Mouse (Mus musculus) liver (tissue): ENCODE data around the gene B4galt2.

Experiments used
- DNase-seq: peaks from one replicate; pipeline ENCODE4 v3.0.0-alpha.2; 2020; ENCODE audit warnings: mixed read lengths

The B4galt2 gene

GRCm38 (mm10) chr4:117882701-117883691, at the start of gene B4galt2:
B4galt2 (minus strand) TSS chr4:117883487.
- DNase-seq: peak; percentile 50

GRCm38 (mm10) chr4:117929391-117929881, 46.1 kb upstream of the B4galt2 start, which contains the start of gene Artn:
Artn (minus strand) TSS chr4:117929763.
- DNase-seq: peak; percentile 70

- peak; percentile 90 for DNase-seq
These were observed 45.5 kb upstream of the B4galt2 start for GRCm38 (mm10) chr4:117928699-117929241.

GRCm38 (mm10) chr4:117928234-117928633, 44.9 kb upstream of the B4galt2 start:
- peak; percentile 68 for DNase-seq

- DNase-seq: peak; percentile 49
These were observed 43.5 kb upstream of the B4galt2 start for GRCm38 (mm10) chr4:117926545-117927482.

GRCm38 (mm10) chr4:117924916-117925315, 41.6 kb upstream of the B4galt2 start:
- no peak for DNase-seq

- DNase-seq: no peak
These were observed 40.2 kb upstream of the B4galt2 start for GRCm38 (mm10) chr4:117923450-117923849.

GRCm38 (mm10) chr4:117921358-117921757, 38.1 kb upstream of the B4galt2 start:
- DNase-seq: no peak

- DNase-seq: no peak
These were observed 35.5 kb upstream of the B4galt2 start for GRCm38 (mm10) chr4:117918762-117919161.

- DNase-seq: no peak
These were observed 35.0 kb upstream of the B4galt2 start for GRCm38 (mm10) chr4:117918261-117918660.

- DNase-seq: no peak
These were observed 34.6 kb upstream of the B4galt2 start for GRCm38 (mm10) chr4:117917847-117918246.

GRCm38 (mm10) chr4:117917402-117917801, 34.1 kb upstream of the B4galt2 start:
- DNase-seq: peak; percentile 18

- no peak for DNase-seq
These were observed 33.1 kb upstream of the B4galt2 start for GRCm38 (mm10) chr4:117916386-117916785.

GRCm38 (mm10) chr4:117915489-117916105, 32.3 kb upstream of the B4galt2 start:
- peak; percentile 40 for DNase-seq

GRCm38 (mm10) chr4:117914591-117915442, 31.5 kb upstream of the B4galt2 start, which contains the start of gene Ipo13:
Ipo13 (minus strand) TSS chr4:117914999.
- peak; percentile 93 for DNase-seq

- no peak for DNase-seq
These were observed 30.7 kb upstream of the B4galt2 start for GRCm38 (mm10) chr4:117914031-117914430.

GRCm38 (mm10) chr4:117913421-117913820, 30.1 kb upstream of the B4galt2 start:
- no peak for DNase-seq

GRCm38 (mm10) chr4:117912685-117913273, 29.5 kb upstream of the B4galt2 start:
- no peak for DNase-seq

GRCm38 (mm10) chr4:117912131-117912561, 28.9 kb upstream of the B4galt2 start:
- DNase-seq: no peak

GRCm38 (mm10) chr4:117908834-117909453, 25.7 kb upstream of the B4galt2 start:
- DNase-seq: no peak
